Mouse (Mus musculus): ENCODE measurements around the gene Rnf220.

Gene Rnf220

DNA sequence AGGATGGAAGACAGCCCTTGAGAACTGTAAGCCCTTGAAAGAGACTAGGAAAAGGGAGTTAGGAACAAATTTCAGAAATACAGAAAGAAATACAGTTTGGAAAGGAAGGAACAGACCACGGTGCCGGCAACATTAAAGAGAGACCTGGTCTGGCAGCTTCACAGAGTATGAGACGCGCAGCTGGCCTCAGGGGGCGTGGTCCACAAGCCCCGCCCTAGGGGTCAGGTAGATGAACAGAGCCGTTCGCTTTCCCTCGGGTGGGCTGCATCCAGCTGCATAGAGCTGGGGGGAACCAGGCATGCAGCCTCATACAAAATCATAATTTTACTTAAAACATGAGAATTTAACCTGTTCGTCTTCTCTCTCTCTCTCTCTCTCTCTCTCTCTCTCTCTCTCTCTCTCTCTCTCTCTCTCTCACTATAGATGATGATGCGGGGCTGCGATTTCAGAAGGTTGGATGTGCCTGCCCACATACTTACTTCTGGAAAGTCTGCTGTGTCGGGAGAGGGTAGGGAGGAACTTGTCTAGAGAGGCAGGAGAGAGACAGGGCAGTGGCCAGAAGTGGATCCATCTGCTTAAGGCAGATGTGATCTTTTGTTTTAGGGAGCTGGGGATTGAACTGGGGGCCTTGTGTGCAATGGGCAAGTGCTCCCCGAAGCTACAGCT is 59.7 kb downstream of the Rnf220 start:
- DNase-seq (ENCODE audit: low spot score), result no peak

DNA sequence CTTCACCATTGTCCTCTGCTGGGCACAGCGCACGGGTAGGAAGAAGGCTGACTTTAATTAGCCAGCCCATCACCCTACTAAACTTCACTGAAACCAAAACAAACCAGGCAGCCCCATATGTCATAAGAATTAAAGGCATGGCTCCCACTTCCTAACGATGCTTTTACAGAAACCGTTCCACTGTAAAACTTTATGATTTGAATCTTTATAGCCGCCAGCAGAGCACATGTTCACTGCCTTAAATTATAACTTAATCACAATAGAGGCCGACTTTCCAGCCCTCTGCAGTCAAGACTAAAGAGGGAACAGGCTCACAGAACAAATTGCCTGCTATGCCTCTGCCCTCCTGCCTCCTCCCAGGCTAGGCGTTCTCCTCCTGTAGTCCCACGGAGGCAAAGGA is 62.5 kb downstream of the Rnf220 start:
- no peak for DNase-seq (ENCODE audit: low spot score)

DNA sequence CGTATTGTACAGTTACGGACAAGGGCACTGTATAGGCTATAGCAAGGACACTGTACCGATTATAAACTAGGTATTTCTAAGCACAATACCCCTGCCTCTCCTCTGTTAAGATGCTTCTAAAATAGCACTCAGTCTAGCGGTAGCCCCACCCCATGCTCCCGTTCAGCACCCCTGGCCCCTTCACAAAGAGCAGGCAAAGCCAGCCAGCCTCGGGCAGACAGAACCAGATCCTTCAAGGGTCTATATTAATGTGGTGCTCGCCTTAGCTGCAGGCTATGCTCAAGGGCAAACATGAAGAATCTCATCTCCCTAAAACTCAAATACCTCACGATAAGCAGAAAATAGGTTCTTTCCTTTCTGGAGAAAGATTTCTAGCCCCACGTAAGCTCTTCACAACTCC is 67.2 kb downstream of the Rnf220 start:
- DNase-seq (ENCODE audit: low spot score), result no peak

- no peak for DNase-seq (ENCODE audit: low spot score)
These were observed 69.3 kb downstream of the Rnf220 start for GRCm38 (mm10) chr4:117427540-117427939.

DNA sequence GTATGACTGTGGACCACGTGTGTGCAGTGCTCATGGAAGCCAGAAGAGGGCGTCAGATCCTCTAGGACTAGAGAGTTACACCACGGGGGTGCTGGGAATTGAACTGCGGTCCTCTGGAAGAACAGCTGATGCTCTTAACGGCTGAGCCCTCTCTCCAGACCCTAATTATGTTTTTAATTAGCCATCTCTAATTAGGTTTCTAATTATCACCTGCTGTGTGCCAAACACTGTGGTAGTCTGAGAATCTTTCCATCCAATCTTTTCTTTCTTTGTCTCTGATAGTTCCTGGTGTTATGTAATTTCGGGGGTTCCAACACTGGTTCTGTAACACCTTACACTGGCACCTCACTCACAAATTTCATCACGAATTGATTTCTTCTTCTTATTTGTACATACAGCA is 75.8 kb downstream of the Rnf220 start:
- DNase-seq (ENCODE audit: low spot score), result no peak

DNA sequence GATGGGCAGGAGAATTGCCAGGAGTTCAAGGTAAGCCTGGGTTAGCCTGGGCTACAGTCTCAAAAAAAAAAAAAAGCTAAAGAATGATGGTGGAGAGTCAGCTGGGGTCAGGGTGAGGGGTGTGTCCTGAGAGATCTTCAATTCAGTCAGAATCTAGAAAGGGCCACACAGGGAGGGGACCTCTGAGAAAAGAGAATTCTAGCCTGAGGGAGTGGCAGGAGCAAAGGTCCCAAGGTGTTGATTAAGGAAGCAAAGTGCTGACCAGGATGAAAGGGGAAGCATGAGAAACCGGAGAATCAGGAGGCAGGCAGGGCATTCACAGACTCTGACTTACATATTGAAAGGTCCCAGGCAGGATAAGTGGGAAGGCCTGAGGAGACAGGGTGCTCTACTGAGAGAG is 80.0 kb downstream of the Rnf220 start:
- DNase-seq (ENCODE audit: low spot score), result no peak

- DNase-seq (ENCODE audit: low spot score), result no peak
These were observed 86.8 kb downstream of the Rnf220 start for GRCm38 (mm10) chr4:117410049-117410410.

GRCm38 (mm10) chr4:117409144-117410048 is 87.5 kb downstream of the Rnf220 start:
- no peak for DNase-seq (ENCODE audit: low spot score)

- no peak for DNase-seq (ENCODE audit: low spot score)
These were observed 88.9 kb downstream of the Rnf220 start for GRCm38 (mm10) chr4:117407945-117408344.

DNA sequence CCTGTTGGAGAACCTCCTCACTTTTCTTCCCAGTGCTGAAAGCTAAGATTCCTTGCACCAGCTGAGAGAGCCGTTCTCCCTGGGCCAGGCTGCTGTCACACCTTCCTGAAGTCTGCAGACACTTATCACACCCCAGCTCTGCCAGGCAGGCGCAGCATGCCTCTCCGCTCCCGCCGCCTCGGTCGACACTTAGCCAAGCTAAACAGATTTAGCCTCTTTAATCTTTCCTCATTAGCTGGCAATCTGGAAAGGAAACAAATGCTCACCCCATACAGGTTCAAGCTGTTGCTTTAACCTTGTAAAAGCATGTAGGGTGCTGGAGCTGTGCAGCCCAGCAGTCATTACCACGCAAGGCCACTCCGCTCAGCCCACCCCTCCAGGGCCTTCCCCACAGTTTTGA is 90.9 kb downstream of the Rnf220 start:
- no peak for DNase-seq (ENCODE audit: low spot score)

DNA sequence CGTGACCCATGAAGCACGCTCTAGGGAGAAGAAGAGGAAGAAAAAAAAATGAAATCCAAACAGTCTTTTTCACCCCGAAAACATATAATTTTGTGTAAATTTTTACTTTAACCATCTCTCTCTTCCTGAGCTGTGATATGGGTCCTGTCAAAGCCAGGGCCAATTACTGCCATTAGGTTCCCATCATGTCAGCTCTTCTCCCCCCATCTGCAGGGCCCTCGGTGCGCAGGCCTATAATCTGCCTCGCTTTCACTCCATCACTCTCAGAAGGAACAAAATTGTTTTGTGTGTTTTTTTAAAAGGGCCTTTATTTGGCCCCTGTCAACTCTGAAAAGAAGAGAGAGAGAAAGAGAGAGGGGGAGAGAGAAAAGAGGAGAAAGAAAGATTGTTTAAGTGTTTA is 91.6 kb downstream of the Rnf220 start:
- DNase-seq (ENCODE audit: low spot score), result no peak

DNA sequence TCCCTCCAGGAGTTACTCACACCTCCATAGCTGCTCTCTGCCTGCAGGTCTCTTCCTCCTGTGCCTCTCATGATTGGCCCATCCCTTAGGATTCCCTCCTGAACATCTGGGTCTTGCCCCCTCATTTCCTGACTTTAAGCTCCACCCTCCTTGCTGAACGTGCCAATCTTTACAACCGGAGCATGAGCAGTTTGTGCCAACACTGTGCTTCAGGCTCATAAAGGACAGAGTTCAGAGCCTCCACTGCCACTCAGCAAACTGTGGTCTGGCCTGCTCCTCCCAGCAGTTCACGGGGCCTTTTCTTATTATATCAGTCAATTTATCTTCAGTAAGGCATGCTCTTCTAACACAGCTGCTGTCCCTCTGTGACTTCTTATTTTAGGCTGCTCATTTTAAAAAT is 93.4 kb downstream of the Rnf220 start:
- DNase-seq (ENCODE audit: low spot score), result no peak

GRCm38 (mm10) chr4:117397128-117397527 is 99.7 kb downstream of the Rnf220 start:
- DNase-seq (ENCODE audit: low spot score), result no peak

DNA sequence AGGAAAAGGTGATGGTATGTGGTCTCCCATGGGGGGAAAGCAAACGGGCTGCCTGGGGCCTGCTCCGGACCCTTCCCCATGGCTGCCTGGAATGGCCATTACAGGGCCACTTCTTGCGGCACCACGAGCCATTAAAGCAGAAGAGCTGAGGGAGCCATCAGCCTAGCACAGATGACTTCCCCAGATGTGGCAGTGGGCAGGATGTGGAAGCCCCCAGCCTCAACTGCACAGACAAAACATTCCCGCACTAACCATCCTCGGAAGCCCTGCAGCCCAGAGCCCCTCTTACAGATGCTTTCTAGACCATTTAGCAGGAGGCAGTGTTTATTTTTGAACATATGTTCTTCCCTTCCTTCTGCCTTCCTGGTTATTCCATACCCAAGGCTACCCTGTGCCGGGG is 103.8 kb downstream of the Rnf220 start:
- DNase-seq (ENCODE audit: low spot score), result no peak

DNA sequence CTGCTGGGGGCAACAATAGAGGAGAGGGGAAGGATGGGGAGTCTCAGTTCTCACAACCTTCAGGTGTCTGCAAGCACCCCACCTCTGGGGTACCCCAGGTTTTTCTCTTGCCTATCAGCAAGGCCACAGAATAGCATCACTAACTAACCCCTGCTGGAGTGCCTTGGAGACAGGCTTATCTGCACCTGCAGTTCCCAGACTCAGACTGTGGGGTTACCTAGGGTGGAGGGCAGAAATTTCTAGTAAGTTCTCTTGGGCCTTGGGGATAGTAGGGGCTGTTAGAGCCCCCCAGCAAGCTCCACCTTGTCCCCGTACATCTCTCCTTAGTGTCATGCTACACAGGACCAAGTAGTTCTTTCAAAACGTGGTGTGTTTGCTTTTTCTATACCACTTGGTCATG is 104.5 kb downstream of the Rnf220 start:
- DNase-seq (ENCODE audit: low spot score), result no peak

DNA sequence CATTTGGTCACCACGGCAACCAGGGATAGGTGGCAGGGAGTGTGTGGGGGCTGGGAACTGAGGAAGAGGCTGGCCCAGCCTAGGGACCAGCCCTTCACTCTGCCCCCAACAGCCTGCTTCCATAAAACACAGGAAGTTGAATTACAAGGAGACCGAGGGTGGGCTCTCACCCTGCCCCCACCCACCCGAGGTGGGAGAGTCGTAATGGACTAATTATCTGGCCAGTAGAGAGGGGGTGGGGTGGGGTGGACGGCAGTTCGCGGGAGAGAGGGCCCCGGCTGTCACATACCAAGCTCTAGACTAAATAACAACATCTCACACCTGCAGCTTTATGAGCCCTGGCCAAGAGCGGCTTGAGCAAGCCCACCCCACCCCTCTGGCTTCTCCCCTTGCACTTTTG is 104.9 kb downstream of the Rnf220 start:
- no peak for DNase-seq (ENCODE audit: low spot score)

DNA sequence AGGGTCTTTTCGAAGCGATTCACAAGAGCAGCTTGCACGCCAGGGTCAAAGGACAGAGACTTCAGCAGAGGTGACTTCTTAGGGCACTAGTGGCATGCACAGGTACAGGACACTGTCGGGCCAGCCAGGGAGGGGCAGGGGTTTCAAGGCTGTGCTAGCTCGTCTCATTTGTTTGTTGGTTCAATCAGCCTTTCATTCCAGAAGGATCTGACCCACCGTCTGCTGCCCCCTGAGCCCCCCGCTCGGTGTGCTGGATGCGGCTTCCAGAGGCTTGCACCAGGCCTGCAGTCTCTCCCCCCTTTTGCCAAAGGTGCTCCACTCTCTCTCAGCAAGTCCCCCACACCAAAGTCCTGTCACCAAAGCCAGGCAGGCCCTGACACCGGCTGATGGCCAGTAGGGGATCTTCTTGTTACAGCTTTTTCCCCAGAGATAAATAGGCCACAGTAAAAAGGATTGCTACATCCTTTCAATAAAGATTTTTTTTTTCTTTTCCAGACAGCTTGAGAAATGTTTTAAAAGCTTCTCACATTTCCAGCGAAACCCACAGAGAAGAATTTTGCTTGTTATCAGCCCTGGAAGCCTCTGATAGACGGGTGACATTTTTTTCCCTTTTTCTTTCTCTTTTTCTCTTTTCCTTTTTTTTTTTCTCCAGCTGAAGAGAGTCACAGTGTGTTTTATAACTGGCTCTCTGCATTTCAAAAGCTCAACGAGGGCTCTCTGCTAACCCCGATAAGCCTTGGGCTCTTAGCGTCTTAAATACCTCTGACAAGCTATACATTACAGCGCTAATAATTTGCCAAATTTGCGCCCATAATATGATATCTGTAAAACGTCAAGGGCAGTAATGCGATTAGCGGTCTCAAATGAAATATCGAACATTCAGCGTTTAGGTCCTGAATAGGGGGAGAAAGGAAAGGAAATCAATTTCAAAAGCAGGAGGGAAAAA is 105.7 kb downstream of the Rnf220 start:
- DNase-seq (ENCODE audit: low spot score), result no peak

- DNase-seq (ENCODE audit: low spot score), result no peak
These were observed 107.4 kb downstream of the Rnf220 start for GRCm38 (mm10) chr4:117389264-117390054.

DNA sequence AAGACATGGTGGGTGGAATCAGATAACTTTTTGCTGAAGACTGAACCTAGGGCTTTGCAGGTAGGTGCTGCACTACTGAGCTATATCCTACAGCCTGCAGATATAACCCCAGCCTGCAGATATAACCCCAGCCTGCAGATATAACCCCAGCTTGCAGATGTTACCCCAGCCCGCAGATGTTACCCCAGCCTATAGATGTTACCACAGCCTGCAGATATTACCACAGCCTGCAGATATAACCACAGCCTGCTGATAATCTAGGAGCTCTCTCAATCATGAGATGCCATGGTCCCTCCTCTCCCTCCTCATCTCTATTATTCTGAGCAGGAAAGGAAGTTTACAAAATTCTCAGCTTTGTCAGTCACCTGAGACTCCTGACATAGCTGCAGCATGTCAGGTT is 111.6 kb downstream of the Rnf220 start:
- no peak for DNase-seq (ENCODE audit: low spot score)

GRCm38 (mm10) chr4:117381846-117382245 is 115.0 kb downstream of the Rnf220 start:
- no peak for DNase-seq (ENCODE audit: low spot score)

- DNase-seq (ENCODE audit: low spot score), result no peak
These were observed 116.3 kb downstream of the Rnf220 start for GRCm38 (mm10) chr4:117380558-117380935.

Data from testis, postnatal 14 days (tissue).